Mouse (Mus musculus) myocyte (in vitro differentiated cells): ENCODE data around the gene Arhgef18. TPM values are rescaled to one million over a fixed set of nuclear protein-coding genes. Genes with fewer than 3 reads are reported as not detected.

ENCODE experiments used
- H3K27me3 ChIP-seq: one replicate; pipeline ENCODE4 v1.6.1; 2011; ENCODE audit not compliant: control insufficient read depth, insufficient read depth, insufficient read length
- H3K36me3 ChIP-seq: one replicate; pipeline ENCODE4 v1.6.1; 2011; ENCODE audit not compliant: control insufficient read depth, insufficient read depth
- H3K4me2 ChIP-seq: one replicate; pipeline ENCODE4 v1.6.1; 2011; ENCODE audit warnings: low read depth, control low read depth
- H3K4me3 ChIP-seq: one replicate; pipeline ENCODE4 v1.5.1; 2011; ENCODE audit warnings: mild to moderate bottlenecking, control low read depth, moderate library complexity
- H3K79me2 ChIP-seq: one replicate; pipeline ENCODE4 v1.6.1; 2011; ENCODE audit not compliant: control insufficient read depth, insufficient read depth
- H3ac ChIP-seq: one replicate; pipeline ENCODE4 v1.6.1; 2011; ENCODE audit not compliant: control insufficient read depth, insufficient read length
- CEBPB ChIP-seq: IDR thresholded peaks from 2 replicates; pipeline ENCODE4 v1.6.1; 2011; ENCODE audit warnings: mild to moderate bottlenecking, moderate library complexity; ENCODE audit not compliant: poor library complexity, insufficient read depth, severe bottlenecking
- E2F4 ChIP-seq: IDR thresholded peaks from one replicate; pipeline ENCODE4 v1.6.1; 2011; ENCODE audit warnings: mild to moderate bottlenecking, control low read depth, moderate library complexity; ENCODE audit not compliant: insufficient read depth
- MAX ChIP-seq: IDR thresholded peaks from one replicate; pipeline ENCODE4 v1.6.1; 2011; ENCODE audit warnings: low read depth, mild to moderate bottlenecking, control low read depth
- MYOD1 ChIP-seq, 3 experiments: IDR thresholded peaks; one replicate each; pipeline ENCODE4 v1.6.1; 2011; ENCODE audit warnings: control low read depth in 2 of 3, low read depth in 2 of 3, mild to moderate bottlenecking in 2 of 3, moderate library complexity in 1 of 3; ENCODE audit not compliant: insufficient read length in 2 of 3, control insufficient read depth in 1 of 3
- MYOG ChIP-seq, 3 experiments: IDR thresholded peaks; one replicate each; pipeline ENCODE4 v1.6.1; 2011; ENCODE audit warnings: control low read depth in 2 of 3, low read depth in 2 of 3, mild to moderate bottlenecking in 2 of 3; ENCODE audit not compliant: insufficient read length in 2 of 3, control insufficient read depth in 1 of 3, insufficient read depth in 1 of 3
- POLR2A ChIP-seq: IDR thresholded peaks from one replicate; pipeline ENCODE4 v1.6.1; 2011; ENCODE audit warnings: low read depth, mild to moderate bottlenecking, control low read depth, moderate library complexity; ENCODE audit not compliant: insufficient read length
- POLR2AphosphoS2 ChIP-seq: IDR thresholded peaks from one replicate; pipeline ENCODE4 v1.6.1; 2011; ENCODE audit warnings: low read depth, control low read depth; ENCODE audit not compliant: insufficient read length
- REST ChIP-seq: IDR thresholded peaks from one replicate; pipeline ENCODE4 v1.6.1; 2011; ENCODE audit warnings: mild to moderate bottlenecking, control low read depth, moderate library complexity; ENCODE audit not compliant: insufficient read depth, insufficient read length
- SRF ChIP-seq: IDR thresholded peaks from one replicate; pipeline ENCODE4 v1.6.1; 2011; ENCODE audit warnings: low read depth; ENCODE audit not compliant: control insufficient read depth, insufficient read length
- TCF12 ChIP-seq: IDR thresholded peaks from one replicate; pipeline ENCODE4 v1.6.1; 2011; ENCODE audit warnings: mild to moderate bottlenecking, control low read depth; ENCODE audit not compliant: poor library complexity, insufficient read depth, severe bottlenecking
- TCF3 ChIP-seq: IDR thresholded peaks from one replicate; pipeline ENCODE4 v1.6.1; 2011; ENCODE audit warnings: low read depth, control low read depth; ENCODE audit not compliant: insufficient read length
- USF1 ChIP-seq: IDR thresholded peaks from one replicate; pipeline ENCODE4 v1.6.1; 2011; ENCODE audit warnings: low read depth, mild to moderate bottlenecking, control low read depth, moderate library complexity
- polyA plus RNA-seq: library from polyadenylated mRNA; unstranded; fragments of >200 nt; fragmentation: generic; extraction: Trizol; gene quantifications from one replicate; pipeline ENCODE4 v1.2.1, GENCODE M21; 2012; ENCODE audit warnings: missing spikeins

Arhgef18 gene
- polyA plus RNA-seq, 1 experiment: 10.7 TPM

- no peaks in the 10 kb centered on the region for H3K27me3 ChIP-seq
- H3K79me2 ChIP-seq: no peaks in the 10 kb centered on the region
- no peak overlapping the region for H3ac ChIP-seq
- H3K36me3 ChIP-seq: no peaks in the 10 kb centered on the region
- H3K4me2 ChIP-seq: no peak overlapping the region
- H3K4me3 ChIP-seq: no peak overlapping the region
- TF ChIP-seq REST: no peak
- no peak for TF ChIP-seq MAX
- TF ChIP-seq E2F4: no peak
- TF ChIP-seq MYOD1 (IDR thresholded peaks at IDR 0.05; ENCODE audit: control insufficient read depth in 1 of 3, insufficient read length in 2 of 3, low read depth in 2 of 3): no peak
- no peak for TF ChIP-seq TCF12
- TF ChIP-seq CEBPB: no peak
These were observed 70.4 kb downstream of the Arhgef18 start for GRCm38 (mm10) chr8:3463248-3463647.

DNA sequence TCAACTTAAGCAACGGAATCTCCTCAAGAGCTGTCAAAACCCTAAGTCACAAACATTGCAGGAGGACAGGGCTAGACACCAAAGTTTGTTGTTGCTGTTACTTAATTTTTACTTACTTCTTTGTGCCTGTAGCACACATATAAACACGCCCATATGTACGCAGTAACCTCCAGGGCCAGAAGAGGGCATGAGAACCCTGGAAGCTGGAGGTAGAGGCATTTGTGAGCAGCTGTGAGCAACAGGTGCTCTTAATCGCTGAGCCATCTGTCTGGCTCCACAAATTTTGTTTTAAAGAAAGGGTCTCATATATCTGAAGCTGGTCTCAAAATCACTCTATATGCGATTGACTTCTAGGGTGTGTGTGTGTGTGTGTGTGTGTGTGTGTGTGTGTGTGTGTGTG, 71.5 kb downstream of the Arhgef18 start:
- H3K27me3 ChIP-seq: no peaks in the 10 kb centered on the region
- H3K4me3 ChIP-seq: no peak overlapping the region
- no peaks in the 10 kb centered on the region for H3K79me2 ChIP-seq
- H3K4me2 ChIP-seq: peak overlapping the region; percentile 29
- no peaks in the 10 kb centered on the region for H3K36me3 ChIP-seq
- no peak overlapping the region for H3ac ChIP-seq
- peak; percentile 58 to 95 (median 95) for TF ChIP-seq MYOD1 (IDR thresholded peaks at IDR 0.05; ENCODE audit: control insufficient read depth in 1 of 3, insufficient read length in 2 of 3, low read depth in 2 of 3)
- peak; percentile 93 for TF ChIP-seq TCF12
- peak; percentile 74 to 93 (median 90) for TF ChIP-seq MYOG (IDR thresholded peaks at IDR 0.05; ENCODE audit: control insufficient read depth in 1 of 3, insufficient read depth in 1 of 3, insufficient read length in 2 of 3, low read depth in 2 of 3)
- peak; percentile 88 for TF ChIP-seq TCF3
- no peak for TF ChIP-seq POLR2A

DNA sequence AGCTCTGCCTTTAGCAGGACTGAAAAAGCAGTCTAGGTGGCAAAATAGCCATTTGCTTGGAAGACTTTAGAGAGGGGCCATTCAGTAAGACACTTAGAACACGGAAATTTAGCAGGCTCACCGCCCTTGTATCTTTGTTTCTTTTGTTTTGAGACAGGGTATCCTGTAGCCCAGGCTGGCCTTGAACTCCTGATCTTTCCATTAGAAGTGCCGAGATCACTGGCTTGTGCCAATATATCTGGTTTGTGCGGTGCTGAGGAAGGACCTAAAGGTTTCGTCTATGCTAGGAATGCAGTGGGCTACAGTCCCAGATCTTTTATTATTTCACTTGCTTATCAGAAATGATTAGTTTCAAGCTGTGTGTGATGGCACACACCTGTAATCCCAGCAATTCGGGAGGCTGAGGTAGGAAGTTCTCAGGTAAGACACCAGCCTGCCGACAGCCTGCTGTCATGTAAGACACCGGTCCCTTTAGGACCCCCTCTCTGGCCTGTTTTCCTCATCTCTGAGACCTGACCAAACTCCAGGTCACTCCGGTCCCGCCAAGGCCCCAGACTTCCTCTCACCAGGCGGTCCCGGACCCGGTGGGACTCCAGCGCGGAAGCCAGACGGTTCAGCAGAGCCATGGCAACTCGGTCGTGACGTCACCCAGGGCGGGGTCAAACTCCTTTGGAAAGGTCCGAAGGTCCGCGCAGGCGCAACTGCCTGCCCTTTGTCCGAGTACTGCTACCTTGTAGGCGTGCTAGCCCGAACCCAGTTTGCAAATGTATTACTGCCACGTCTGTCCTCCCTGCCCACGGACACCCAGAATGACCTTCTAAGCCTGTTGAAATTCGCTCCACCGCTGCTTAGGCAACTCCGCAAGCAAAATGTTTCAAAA, 74.4 kb downstream of the Arhgef18 start, which contains the start of gene Pex11g:
Gene Pex11g, minus strand, starts transcription at position 675 of the 880 bp plus-strand sequence.
- H3K36me3 ChIP-seq: no peaks in the 10 kb centered on the region
- no peaks in the 10 kb centered on the region for H3K27me3 ChIP-seq
- peak within 1 kb of the TSS; percentile 25 for H3ac ChIP-seq
- no peaks in the 10 kb centered on the region for H3K79me2 ChIP-seq
- TF ChIP-seq REST (no peak), POLR2AphosphoS2 (peak; percentile 87), CEBPB (no peak), POLR2A (peak; percentile 85)
- peak within 1 kb of the TSS; percentile 39 for H3K4me3 ChIP-seq
- H3K4me2 ChIP-seq: peak within 1 kb of the TSS; percentile 81

- H3K36me3 ChIP-seq: no peaks in the 10 kb centered on the region
- H3K27me3 ChIP-seq: no peaks in the 10 kb centered on the region
- TF ChIP-seq USF1 (no peak), SRF (no peak), POLR2AphosphoS2 (no peak), MYOG (IDR thresholded peaks at IDR 0.05; ENCODE audit: control insufficient read depth in 1 of 3, insufficient read depth in 1 of 3, insufficient read length in 2 of 3, low read depth in 2 of 3) (no peak), POLR2A (no peak), MYOD1 (IDR thresholded peaks at IDR 0.05; ENCODE audit: control insufficient read depth in 1 of 3, insufficient read length in 2 of 3, low read depth in 2 of 3) (no peak), E2F4 (no peak), TCF12 (no peak), MAX (no peak), REST (no peak), TCF3 (no peak), CEBPB (no peak)
- peak overlapping the region; percentile 81 for H3K4me2 ChIP-seq
- peak overlapping the region; percentile 39 for H3K4me3 ChIP-seq
- H3K79me2 ChIP-seq: no peaks in the 10 kb centered on the region
- peak overlapping the region; percentile 25 for H3ac ChIP-seq
These were observed 75.2 kb downstream of the Arhgef18 start for GRCm38 (mm10) chr8:3467886-3468545.

GRCm38 (mm10) chr8:3468838-3469237, 76.0 kb downstream of the Arhgef18 start:
- no peak overlapping the region for H3K4me3 ChIP-seq
- TF ChIP-seq USF1: no peak
- TF ChIP-seq MYOG (IDR thresholded peaks at IDR 0.05; ENCODE audit: control insufficient read depth in 1 of 3, insufficient read depth in 1 of 3, insufficient read length in 2 of 3, low read depth in 2 of 3): no peak
- no peak for TF ChIP-seq TCF12
- TF ChIP-seq SRF: no peak
- no peak for TF ChIP-seq MAX
- TF ChIP-seq E2F4: no peak
- no peak for TF ChIP-seq CEBPB
- TF ChIP-seq POLR2AphosphoS2: no peak
- no peak for TF ChIP-seq TCF3
- H3ac ChIP-seq: no peak overlapping the region
- no peak overlapping the region for H3K4me2 ChIP-seq
- no peaks in the 10 kb centered on the region for H3K79me2 ChIP-seq
- H3K27me3 ChIP-seq: no peaks in the 10 kb centered on the region
- no peaks in the 10 kb centered on the region for H3K36me3 ChIP-seq
